Mouse (Mus musculus) frontal cortex, postnatal 14 days (tissue): ENCODE data around the gene Specc1.
A peak's percentile ranks its signal among the peaks of the same experiment; 100 is the strongest.

Source experiments
- DNase-seq, 2 experiments: peaks; one replicate each; pipeline ENCODE4 v3.0.0; 2022; ENCODE audit warnings: low spot score in 2 of 2

Gene Specc1

GRCm38 (mm10) chr11:62047817-62048640 is 91.5 kb downstream of the Specc1 start:
- DNase-seq = peak; percentile 36 to 62

GRCm38 (mm10) chr11:62049170-62049569 is 92.6 kb downstream of the Specc1 start:
- DNase-seq = no peak

GRCm38 (mm10) chr11:62050356-62051330 is 94.1 kb downstream of the Specc1 start:
- DNase-seq = no peak

GRCm38 (mm10) chr11:62051487-62051886 is 94.9 kb downstream of the Specc1 start:
- DNase-seq = no peak

- no peak for DNase-seq
Observed at GRCm38 (mm10) chr11:62053928-62054327, 97.4 kb downstream of the Specc1 start.

GRCm38 (mm10) chr11:62064565-62064964 is 108.0 kb downstream of the Specc1 start:
- no peak for DNase-seq

- DNase-seq = no peak
Observed at GRCm38 (mm10) chr11:62065655-62066054, 109.1 kb downstream of the Specc1 start.

GRCm38 (mm10) chr11:62069554-62069953 is 113.0 kb downstream of the Specc1 start:
- no peak for DNase-seq

GRCm38 (mm10) chr11:62070206-62070605 is 113.6 kb downstream of the Specc1 start:
- DNase-seq = no peak

- no peak for DNase-seq
Observed at GRCm38 (mm10) chr11:62072406-62072805, 115.8 kb downstream of the Specc1 start.

GRCm38 (mm10) chr11:62073575-62074140 is 117.1 kb downstream of the Specc1 start:
- no peak for DNase-seq

- no peak for DNase-seq
Observed at GRCm38 (mm10) chr11:62074578-62074977, 118.0 kb downstream of the Specc1 start.

- DNase-seq = no peak
Observed at GRCm38 (mm10) chr11:62075071-62075470, 118.5 kb downstream of the Specc1 start.

GRCm38 (mm10) chr11:62075551-62075950 is 119.0 kb downstream of the Specc1 start:
- DNase-seq = no peak

GRCm38 (mm10) chr11:62076345-62077156 is 120.0 kb downstream of the Specc1 start:
- peak; percentile 88 to 91 for DNase-seq

GRCm38 (mm10) chr11:62077157-62077865 is 120.7 kb downstream of the Specc1 start:
- no peak for DNase-seq

GRCm38 (mm10) chr11:62078371-62078770 is 121.8 kb downstream of the Specc1 start:
- no peak for DNase-seq

- DNase-seq = no peak
Observed at GRCm38 (mm10) chr11:62079100-62079857, 122.7 kb downstream of the Specc1 start.

GRCm38 (mm10) chr11:62080476-62080875 is 123.9 kb downstream of the Specc1 start:
- no peak for DNase-seq

GRCm38 (mm10) chr11:62086648-62087047 is 130.1 kb downstream of the Specc1 start:
- DNase-seq = no peak
